Mouse (Mus musculus) E14TG2a.4 (cell line): ENCODE measurements at regions not wholly inside any gene's neighbourhood (a gene's known extent, or its start where the extent isn't known, plus 50 kb on each side); places are given as distances from the start of the nearest gene placed in this dataset.

Experiments
- CTCF ChIP-seq: conservative IDR thresholded peaks from 2 replicates; pipeline ENCODE4 v1.5.1; 2014; ENCODE audit warnings: low read length
- POU5F1 ChIP-seq: IDR thresholded peaks from 2 replicates; pipeline ENCODE4 v1.6.1; 2014; ENCODE audit warnings: low read length, borderline replicate concordance

- no peak for TF ChIP-seq CTCF
- no peak for TF ChIP-seq POU5F1
These were observed 221.5 kb upstream of the Erbb4 start for GRCm38 (mm10) chr1:69329399-69329798.
